Mouse (Mus musculus) lung, postnatal 14 days (tissue): ENCODE data around the gene Zfp358.

Experiments used
- DNase-seq: peaks from one replicate; pipeline ENCODE4 v3.0.0; 2021

The Zfp358 gene

DNA sequence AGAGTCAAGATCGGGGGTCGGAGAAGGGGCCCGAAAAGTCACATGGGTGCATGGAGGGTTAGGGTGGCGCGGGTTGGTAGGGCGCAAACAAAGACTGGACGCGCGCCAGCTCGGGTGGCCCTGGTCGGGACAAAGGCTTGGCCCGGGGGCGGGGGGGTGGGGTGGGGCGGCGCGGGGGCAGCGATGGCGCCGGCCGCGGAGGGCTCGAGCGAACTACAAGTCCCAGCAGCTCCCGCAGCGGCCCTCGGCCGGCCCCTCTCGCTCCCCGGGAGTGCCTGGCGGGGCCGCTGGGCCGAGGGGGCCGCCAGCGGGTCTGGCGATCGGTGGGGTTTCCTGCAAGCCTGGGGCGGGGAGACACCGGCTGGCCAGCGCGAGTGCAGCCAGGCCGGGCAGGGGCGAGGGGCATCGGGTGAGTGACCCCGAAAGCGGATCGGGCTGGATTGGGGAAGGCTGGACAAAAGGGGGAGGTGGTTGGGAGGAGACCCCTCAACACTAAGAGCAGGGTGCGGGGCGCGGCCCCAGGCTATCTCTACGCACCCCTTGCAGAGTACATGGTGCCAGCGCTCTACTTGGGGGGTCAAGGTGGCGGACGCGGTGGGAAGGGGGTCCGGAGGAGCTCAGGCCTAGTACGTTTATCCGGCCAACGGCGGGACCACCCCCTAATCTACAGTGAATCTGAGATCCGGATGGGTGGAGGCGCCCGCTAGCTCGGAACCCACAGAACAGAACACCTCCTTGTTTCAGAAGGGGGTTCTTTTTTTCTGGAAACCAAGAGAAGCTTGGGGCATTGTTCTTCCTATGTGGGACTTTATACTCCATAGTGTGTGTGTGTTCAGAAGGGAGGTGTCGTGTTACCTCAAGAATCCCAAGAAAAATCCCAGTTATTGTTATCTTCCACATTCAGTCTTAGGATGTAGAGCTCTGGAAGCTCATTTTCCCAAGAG lies at the start of gene Zfp358:
Gene Zfp358, plus strand, starts transcription at position 238 of the 944 bp plus-strand sequence.
- DNase-seq = peak; percentile 82

DNA sequence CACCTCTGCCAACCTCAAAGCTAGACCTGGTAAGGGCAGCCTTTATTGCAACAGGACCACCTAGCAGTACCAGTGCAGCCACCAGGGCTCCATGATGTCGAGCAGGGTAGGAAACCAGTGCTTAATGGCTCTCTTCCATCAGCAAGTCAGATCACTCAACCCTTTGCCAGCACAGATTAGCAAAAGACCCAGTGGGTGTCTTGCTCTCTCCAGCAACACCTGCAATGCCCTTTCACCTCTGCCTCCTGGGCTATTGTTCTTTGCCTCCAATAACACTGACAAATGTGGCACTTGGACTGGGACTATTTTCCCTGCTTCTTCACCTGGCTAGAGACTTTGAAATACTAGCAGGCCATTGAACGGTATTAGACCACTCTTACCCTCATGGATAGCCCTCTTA lies 43.7 kb upstream of the Zfp358 start:
- no peak for DNase-seq

DNA sequence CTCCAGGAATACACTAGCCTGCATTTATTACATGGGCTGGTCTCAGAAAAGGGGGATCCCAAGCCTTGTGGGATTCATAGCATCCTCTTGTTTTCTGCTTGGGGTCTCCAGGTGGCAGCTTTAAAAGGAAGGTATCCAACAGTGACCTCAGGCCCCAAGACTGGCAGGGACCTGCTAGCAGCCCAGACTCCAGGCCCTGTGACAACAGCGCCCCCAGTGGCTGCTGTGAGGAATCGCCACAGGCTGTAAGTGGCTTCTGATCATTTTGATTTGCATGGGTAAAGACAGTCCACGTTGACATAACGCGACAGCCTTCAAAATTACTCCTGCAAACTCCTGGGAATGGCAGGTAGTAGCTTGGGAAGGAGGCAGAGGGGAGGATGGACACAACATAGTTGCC lies 42.3 kb upstream of the Zfp358 start:
- DNase-seq = peak; percentile 66

DNA sequence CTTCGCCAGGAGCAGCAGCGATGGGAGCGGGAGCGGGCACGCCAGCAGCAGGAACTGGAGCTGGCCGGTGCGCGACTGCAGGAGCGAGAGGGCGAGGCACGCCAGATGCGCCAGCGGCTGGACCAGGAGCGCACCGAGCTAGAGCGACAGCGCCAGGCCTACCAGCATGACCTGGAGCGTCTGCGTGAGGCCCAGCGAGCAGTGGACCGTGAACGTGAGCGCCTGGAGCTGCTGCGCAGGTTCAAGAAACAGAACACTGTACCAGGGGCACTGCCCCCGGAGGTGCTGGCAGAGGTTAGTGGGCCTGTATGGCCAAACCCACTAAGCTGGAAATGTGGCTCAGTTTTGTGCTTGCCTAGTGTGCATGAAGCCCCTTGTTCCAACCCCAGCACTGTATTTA lies 40.9 kb upstream of the Zfp358 start:
- DNase-seq = no peak

DNA sequence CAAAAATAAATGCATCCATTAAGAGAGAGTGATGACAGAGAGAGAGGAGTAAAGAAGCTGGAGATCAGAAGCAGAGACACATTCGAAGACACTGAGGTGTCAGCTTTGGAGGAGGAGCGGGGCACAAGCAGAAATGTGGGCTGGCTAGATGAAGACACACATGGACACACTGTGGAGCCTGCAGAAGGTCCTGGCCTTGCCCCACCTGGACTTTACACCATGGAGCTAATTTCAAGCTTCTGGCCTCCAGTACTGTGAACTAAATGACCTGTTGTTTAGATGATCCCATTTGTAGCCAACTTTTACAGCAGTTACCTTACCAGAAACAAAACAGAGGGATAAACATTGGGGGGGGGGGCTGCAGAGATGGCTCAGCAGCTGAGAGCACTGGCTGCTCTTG lies 29.7 kb upstream of the Zfp358 start:
- DNase-seq = no peak

DNA sequence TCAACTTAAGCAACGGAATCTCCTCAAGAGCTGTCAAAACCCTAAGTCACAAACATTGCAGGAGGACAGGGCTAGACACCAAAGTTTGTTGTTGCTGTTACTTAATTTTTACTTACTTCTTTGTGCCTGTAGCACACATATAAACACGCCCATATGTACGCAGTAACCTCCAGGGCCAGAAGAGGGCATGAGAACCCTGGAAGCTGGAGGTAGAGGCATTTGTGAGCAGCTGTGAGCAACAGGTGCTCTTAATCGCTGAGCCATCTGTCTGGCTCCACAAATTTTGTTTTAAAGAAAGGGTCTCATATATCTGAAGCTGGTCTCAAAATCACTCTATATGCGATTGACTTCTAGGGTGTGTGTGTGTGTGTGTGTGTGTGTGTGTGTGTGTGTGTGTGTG lies 28.6 kb upstream of the Zfp358 start:
- peak; percentile 57 for DNase-seq

DNA sequence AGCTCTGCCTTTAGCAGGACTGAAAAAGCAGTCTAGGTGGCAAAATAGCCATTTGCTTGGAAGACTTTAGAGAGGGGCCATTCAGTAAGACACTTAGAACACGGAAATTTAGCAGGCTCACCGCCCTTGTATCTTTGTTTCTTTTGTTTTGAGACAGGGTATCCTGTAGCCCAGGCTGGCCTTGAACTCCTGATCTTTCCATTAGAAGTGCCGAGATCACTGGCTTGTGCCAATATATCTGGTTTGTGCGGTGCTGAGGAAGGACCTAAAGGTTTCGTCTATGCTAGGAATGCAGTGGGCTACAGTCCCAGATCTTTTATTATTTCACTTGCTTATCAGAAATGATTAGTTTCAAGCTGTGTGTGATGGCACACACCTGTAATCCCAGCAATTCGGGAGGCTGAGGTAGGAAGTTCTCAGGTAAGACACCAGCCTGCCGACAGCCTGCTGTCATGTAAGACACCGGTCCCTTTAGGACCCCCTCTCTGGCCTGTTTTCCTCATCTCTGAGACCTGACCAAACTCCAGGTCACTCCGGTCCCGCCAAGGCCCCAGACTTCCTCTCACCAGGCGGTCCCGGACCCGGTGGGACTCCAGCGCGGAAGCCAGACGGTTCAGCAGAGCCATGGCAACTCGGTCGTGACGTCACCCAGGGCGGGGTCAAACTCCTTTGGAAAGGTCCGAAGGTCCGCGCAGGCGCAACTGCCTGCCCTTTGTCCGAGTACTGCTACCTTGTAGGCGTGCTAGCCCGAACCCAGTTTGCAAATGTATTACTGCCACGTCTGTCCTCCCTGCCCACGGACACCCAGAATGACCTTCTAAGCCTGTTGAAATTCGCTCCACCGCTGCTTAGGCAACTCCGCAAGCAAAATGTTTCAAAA lies 25.7 kb upstream of the Zfp358 start, which contains the start of gene Pex11g:
Gene Pex11g, minus strand, starts transcription at position 675 of the 880 bp plus-strand sequence.
- DNase-seq = peak; percentile 100

DNA sequence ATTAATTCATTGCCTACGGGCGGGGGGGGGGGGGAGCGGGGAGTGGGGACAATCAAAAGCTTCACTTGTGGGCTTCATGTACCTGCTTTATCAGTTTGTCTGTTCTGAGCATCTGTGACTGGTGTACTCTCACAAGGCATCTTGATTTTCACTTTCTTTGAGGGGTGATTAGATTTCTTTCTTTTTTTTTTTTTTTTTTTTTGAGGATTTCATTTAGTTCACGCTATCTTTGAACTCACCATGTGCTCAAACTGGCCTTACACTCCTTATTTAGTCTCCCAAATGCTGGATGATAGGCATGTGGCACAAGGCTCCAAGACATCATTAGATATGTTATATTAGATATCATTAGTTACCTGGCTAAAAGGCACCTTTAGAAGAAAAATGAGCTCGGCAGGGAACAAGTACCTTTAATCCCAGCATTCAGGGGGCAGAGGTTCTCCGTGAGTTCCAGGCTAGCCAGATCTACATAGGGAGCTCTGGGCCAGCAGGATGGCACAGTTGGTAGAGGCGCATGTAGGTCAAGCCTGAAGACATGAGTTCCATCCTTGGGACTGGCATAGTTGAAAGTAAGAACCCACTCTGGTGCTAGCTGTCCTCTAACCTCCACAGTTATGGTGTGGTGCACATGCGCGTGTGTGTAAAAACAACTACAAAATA lies 24.9 kb upstream of the Zfp358 start:
- DNase-seq = no peak

DNA sequence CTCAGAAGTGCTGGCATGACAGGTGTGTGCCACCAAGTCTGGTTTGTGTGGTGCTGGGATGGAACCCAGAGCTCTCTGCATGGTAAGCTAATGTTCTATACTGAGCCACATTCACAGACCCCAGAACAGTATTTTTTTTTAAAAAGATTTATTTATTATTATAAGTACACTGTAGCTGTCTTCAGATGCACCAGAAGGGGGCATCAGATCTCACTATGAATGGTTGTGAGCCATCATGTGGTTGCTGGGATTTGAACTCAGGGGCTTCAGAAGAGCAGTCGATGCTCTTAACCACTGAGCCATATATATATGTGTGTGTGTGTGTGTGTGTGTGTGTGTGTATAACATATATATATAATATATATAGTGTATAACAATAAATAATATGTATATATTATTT lies 24.1 kb upstream of the Zfp358 start:
- DNase-seq = no peak

DNA sequence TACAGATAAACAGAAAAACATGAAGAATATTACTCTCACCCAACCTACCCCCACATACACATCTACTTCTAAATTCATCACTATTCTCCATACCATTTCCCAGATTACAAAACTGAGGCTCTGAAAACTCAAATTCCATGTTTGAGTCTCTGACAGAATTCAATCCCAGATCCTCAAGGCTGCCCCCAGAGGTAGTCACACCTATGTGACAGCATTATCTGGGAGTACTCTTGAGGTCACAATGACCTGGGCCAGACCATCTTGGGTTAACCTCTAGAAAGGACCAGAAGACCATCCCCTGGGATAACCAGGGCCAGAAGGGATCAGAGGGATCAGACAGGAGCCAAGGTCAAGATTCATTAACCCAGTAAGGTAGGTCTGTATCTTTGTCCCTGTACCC lies 22.4 kb upstream of the Zfp358 start, which contains the start of gene Tex45:
Gene Tex45, plus strand, starts transcription at position 301 of the 400 bp plus-strand sequence.
- no peak for DNase-seq

DNA sequence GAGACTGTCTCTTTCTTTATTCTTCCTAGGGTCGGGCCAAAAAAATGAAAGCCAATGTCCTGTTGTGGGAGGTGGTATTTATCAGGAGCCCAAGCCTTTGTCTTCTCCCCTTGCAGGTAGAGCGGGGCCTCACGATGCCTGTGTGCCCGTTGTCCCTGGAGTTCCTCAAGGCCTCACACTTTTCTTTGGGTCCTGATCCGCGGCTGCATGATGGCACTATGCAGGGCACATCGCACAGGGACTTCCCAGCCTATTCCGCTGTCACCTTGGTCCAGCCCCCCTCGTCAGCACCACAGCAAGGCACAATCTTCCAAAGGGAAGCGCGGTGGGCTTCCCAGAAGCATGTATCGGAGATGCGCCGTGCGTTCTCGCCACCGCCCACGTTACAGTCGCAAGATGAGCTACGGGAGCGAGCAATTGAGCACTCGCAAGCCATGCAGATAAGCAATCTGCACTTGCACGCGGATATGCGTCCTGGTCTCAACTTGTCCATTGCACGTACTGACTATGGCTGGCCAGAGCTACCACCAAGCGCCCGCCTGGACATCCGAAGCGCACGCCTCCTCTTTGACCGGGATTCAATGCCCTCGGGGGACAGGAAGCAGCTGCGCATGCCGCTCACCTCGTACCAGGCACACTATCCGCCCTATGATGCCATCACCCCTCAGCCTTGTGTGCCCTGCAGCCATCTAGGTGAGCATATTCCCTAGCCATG lies 17.1 kb upstream of the Zfp358 start:
- no peak for DNase-seq

DNA sequence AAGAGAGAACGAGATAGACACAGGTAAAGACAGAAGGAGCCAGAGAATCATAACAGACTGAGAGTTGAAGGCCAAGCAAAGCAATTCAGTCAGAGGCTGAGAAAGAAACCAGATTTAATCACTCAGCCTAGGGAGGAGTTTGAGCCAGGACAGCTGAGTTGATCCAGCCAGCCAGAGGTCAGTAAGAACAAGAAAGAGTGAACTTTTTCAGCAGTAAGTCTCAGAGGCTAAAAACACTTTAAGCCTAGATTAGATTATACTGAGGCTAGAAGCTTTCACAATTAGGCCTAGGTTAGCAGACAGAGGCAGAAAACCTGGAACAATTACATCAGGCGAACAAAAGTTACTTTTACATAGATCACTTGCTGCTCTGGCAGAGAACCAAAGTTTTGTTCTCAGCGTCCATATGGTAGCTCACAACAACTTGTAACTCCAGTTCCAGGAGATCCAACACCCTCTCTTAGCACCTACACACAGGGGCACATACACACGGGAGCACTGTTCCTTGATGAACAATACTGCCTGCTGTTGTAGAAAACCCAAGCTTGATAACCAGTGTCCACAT lies 12.6 kb upstream of the Zfp358 start:
- DNase-seq = no peak

DNA sequence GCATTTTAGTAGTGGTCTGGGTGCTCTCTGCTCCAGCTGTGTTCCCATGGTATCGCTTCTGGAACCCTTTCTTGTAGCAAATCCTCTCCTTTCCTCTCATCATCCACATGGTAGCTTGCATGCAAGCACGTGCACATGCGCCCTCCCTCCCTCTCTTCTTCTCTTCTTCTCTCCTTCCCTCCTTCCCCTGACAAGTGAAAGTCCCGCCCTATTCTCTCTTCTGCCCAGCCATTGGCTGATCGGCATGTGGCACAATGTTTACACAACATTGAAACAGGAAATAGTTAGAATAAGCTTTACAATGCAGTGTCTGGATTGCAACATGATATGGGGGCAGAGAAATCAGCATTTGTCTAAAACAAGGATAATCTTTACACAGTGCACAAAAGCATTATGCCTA lies 11.3 kb upstream of the Zfp358 start:
- no peak for DNase-seq

DNA sequence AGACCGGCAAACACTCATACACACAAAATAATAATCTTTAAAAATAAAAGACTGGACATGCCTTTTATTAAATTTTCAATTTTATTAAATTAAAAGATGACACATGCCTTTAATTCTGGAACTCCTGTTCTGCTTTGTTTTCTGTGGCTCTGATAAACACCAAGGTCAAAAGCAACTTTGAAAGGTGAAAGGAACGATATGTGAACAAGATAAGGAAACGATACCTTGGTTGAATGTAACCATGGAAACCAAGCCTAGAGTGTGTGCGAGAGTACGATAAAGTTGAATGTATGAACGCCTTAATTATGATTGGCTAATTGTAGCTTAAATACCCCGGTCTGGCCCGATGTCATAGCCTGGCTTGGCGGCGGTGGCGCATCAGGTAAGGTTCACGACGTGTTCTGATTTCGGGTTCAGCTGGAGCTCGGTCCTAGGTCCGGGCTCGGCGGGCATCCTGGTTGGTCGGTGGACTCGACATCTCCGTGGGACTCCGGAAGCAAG lies 10.6 kb upstream of the Zfp358 start:
- no peak for DNase-seq

DNA sequence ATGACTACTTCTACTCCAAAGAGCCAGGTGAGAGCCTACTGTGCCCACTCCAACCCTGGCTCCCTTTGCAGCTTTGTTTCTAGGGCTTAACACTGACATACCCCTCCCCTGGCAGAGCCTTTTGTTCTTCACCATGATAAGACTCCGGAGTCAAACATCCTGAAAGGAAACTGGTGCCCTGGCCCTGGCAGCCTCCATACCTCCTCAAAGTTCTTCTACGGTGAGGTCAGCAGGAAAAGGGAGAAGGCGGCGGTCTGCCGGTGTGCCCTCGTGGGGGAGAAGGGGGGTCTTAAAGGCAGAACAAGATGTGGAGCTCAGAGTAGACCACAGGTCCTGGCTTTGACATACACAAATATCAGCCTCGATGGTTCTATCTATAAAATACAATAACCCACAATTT lies 9.4 kb upstream of the Zfp358 start:
- DNase-seq = peak; percentile 32

DNA sequence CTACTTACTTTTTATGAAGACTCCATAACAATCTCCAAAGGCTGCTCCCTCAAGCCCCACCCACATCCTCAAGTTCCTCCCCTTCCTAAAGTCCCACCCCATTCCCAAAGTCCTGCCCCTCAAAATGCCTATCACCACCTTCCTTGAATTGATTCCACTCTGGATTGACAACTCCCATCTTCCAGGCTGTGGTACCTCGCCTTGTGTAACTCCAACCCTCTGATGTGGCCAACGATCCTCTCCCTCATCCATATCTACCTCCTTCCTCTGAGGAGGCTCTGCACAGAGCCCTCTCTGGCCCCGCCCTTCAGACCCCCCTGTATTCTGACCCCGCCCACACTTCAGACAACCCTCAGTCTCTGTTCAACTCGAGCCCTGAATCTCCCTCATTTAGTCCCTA lies 7.7 kb upstream of the Zfp358 start:
- no peak for DNase-seq

DNA sequence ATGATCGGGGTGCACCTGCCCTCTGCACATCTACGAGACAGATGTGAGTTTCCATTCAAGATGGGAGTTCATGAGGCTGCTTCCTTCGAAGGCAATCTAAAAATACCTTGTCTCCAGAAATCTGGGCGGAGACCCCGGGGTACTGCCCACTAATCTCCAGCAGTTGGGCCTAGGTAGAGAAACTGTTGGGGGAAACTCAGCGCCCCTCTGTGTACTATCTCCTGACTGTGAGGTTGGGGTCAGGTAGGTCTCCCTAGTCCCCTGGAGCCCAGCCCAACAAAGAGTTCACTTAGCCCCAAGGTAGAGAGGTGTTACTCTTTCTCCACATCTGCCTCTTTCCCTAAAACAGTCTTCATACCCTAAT lies 889 bp downstream of the Zfp358 start:
- DNase-seq = no peak

DNA sequence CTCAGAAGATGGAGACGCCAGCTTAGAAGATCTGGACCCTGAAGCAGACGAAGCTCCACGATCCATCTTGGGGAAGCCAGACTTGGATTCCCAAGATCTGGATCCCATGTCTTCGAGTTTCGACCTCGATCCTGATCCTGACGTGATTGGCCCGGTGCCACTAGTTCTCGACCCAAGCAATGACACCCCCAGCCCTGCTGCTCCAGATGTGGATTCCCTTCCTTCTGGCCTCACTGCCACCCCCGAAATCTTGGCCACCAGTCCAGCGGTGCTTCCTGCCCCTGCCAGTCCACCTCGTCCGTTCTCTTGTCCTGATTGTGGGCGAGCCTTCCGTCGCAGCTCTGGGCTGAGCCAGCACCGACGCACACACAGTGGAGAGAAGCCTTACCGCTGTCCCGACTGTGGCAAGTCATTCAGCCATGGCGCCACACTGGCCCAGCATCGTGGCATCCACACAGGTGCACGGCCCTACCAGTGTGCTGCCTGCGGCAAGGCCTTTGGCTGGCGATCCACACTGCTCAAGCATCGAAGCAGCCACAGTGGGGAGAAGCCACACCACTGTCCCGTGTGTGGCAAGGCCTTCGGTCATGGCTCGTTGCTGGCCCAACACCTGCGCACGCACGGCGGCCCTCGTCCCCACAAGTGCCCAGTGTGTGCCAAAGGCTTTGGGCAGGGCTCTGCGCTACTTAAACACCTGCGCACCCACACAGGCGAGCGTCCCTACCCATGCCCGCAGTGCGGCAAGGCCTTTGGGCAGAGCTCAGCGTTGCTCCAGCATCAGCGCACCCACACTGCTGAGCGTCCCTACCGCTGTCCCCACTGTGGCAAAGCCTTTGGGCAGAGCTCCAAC lies 2.9 kb downstream of the Zfp358 start:
- DNase-seq = no peak

DNA sequence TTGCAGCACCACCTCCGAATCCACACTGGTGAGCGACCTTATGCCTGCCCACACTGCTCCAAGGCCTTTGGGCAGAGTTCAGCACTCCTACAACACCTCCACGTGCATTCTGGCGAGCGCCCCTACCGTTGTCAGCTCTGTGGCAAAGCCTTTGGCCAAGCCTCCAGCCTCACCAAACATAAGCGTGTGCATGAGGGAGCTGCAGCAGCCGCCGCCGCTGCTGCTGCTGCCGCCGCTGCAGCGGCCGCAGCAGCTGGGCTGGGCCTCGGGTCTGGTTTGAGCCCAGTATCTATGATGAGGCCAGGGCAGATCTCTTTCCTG lies 3.5 kb downstream of the Zfp358 start:
- DNase-seq = no peak

DNA sequence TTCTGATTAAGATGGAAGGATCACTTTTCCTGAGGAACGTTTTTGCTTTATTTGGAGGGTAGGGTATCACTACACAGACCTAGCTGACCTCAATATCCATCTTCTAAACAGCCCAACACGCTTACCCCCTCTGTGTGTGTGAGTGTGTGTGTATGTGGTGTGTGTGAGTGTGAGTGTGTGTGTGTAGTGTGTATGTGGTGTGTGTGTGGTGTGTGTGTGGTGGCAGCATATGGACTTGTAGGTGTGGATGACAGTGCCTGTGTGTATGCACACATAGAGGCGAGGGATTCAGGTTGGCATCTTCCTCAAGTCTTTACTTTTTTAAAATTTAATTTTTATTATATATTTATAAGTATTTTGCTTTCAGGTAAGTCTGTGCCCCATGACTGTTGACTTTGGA lies 5.6 kb downstream of the Zfp358 start:
- DNase-seq = no peak

DNA sequence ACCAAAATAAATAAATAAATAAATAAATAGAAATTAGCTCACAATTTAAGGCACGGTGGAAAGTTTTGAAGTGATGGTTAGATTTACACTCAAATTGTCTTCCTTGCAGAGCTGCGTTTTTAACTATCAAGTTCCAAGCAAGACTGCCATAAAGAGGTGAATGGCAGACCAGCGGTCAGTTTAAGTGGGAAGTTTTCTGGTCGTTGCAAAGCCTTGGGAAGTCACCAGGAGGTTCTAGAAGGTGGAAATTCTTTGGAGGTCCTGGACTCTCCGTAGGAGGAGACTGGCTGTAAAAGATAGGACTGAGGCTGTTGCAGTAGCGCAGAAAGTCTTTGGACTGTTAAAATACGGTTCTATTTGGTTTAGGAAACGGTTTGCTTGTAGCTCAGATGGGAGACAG lies 6.8 kb downstream of the Zfp358 start:
- no peak for DNase-seq
